Mouse (Mus musculus): ENCODE measurements at regions not wholly inside any gene's neighbourhood (a gene's known extent, or its start where the extent isn't known, plus 50 kb on each side); places are given as distances from the start of the nearest gene placed in this dataset.

GRCm38 (mm10) chr2:61013006-61013405 is 50.0 kb upstream of the Rbms1 start:
- H3K79me2 ChIP-seq (ENCODE audit: control insufficient read depth, insufficient read depth): no peaks in the 10 kb centered on the region
- H3K36me3 ChIP-seq (ENCODE audit: control insufficient read depth, insufficient read depth): no peaks in the 10 kb centered on the region
- H3ac ChIP-seq (ENCODE audit: control insufficient read depth, insufficient read length): no peak overlapping the region
- no peak overlapping the region for H3K4me2 ChIP-seq (ENCODE audit: low read depth)
- no peaks in the 10 kb centered on the region for H3K27me3 ChIP-seq (ENCODE audit: control insufficient read depth, insufficient read depth, insufficient read length)
- H3K4me3 ChIP-seq: no peak overlapping the region
- TF ChIP-seq POLR2A (IDR thresholded peaks at IDR 0.05; ENCODE audit: insufficient read length, low read depth): no peak
- no peak for TF ChIP-seq MYOG (IDR thresholded peaks at IDR 0.05; ENCODE audit: control insufficient read depth in 1 of 3, insufficient read depth in 1 of 3, insufficient read length in 2 of 3, low read depth in 2 of 3)
- no peak for TF ChIP-seq CEBPB (IDR thresholded peaks at IDR 0.05; ENCODE audit: insufficient read depth, poor library complexity, severe bottlenecking)
- no peak for TF ChIP-seq E2F4 (IDR thresholded peaks at IDR 0.05; ENCODE audit: insufficient read depth)
- no peak for TF ChIP-seq SRF (IDR thresholded peaks at IDR 0.05; ENCODE audit: control insufficient read depth, insufficient read length, low read depth)
- no peak for TF ChIP-seq REST (IDR thresholded peaks at IDR 0.05; ENCODE audit: insufficient read depth, insufficient read length)
- TF ChIP-seq TCF12 (IDR thresholded peaks at IDR 0.05; ENCODE audit: insufficient read depth, poor library complexity, severe bottlenecking): no peak
- TF ChIP-seq MYOD1 (IDR thresholded peaks at IDR 0.05; ENCODE audit: control insufficient read depth in 1 of 3, insufficient read length in 2 of 3, low read depth in 2 of 3): no peak
- no peak for TF ChIP-seq TCF3 (IDR thresholded peaks at IDR 0.05; ENCODE audit: insufficient read length, low read depth)
- no peak for TF ChIP-seq USF1 (IDR thresholded peaks at IDR 0.05; ENCODE audit: low read depth)
- TF ChIP-seq MAX (IDR thresholded peaks at IDR 0.05; ENCODE audit: low read depth): no peak
- TF ChIP-seq POLR2AphosphoS2 (IDR thresholded peaks at IDR 0.05; ENCODE audit: insufficient read length, low read depth): no peak
